Mouse (Mus musculus): ENCODE measurements around the gene Adam30. TPM values are rescaled to one million over a fixed set of nuclear protein-coding genes. Genes with fewer than 3 reads are reported as not detected.

Adam30 gene
- polyA plus RNA-seq, 1 experiment from 2014 or later: not detected

DNA sequence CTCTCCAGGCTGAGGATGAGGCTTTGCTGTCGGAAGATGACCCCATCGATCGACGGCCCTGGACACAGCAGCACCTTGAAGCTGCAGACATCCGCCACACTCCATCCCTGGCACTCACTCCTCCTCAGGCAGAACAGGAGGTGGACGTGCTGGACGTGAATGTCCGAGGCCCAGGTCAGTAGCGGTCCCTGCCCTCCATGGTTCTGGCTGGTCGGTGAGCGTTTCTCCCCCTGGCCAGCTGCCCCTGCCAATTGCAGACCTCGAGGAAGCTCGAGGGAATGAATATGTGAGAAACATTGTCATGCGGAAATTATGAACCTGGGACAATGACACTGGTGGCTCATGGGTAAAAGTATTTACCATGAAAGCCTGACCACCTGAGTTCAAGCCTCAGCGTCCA lies 19.0 kb upstream of the Adam30 start:
- no peaks in the 10 kb centered on the region for H3K4me1 ChIP-seq (ENCODE audit: control insufficient read depth in 2 of 2, insufficient read depth in 2 of 2, low read length in 2 of 2)
- H3K9ac ChIP-seq (ENCODE audit: low read length): no peak overlapping the region
- H3K36me3 ChIP-seq (ENCODE audit: control insufficient read depth, insufficient read depth, low read length): peaks cover 96% of the 10 kb centered on the region
- H3K27ac ChIP-seq (replicated peaks in 1 of 2; ENCODE audit: control insufficient read depth in 1 of 2, insufficient read depth in 1 of 2, low read depth in 2 of 2, low read length in 2 of 2): no peak overlapping the region
- no peaks in the 10 kb centered on the region for H3K9me3 ChIP-seq (ENCODE audit: control insufficient read depth, low read length)
- H3K27me3 ChIP-seq (ENCODE audit: control insufficient read depth, insufficient read depth, low read length): no peaks in the 10 kb centered on the region
- no peak overlapping the region for H3K4me3 ChIP-seq (ENCODE audit: control insufficient read depth in 1 of 2, insufficient read depth in 1 of 2, low read depth in 1 of 2, low read length in 2 of 2)
- WGBS: 93% methylated on average over 15 of the region's 15 CpGs
- no peak overlapping the region for H3K4me2 ChIP-seq (ENCODE audit: low read length)
- no peak for ATAC-seq (ENCODE audit: insufficient number of reproducible peaks, insufficient read depth, low FRiP score, low read depth)

GRCm38 (mm10) chr3:98142862-98143261 lies 17.6 kb upstream of the Adam30 start:
- no peaks in the 10 kb centered on the region for H3K27me3 ChIP-seq (ENCODE audit: control insufficient read depth, insufficient read depth, low read length)
- no peak overlapping the region for H3K27ac ChIP-seq (replicated peaks in 1 of 2; ENCODE audit: control insufficient read depth in 1 of 2, insufficient read depth in 1 of 2, low read depth in 2 of 2, low read length in 2 of 2)
- no peak overlapping the region for H3K4me2 ChIP-seq (ENCODE audit: low read length)
- no peak overlapping the region for H3K4me3 ChIP-seq (ENCODE audit: control insufficient read depth in 1 of 2, insufficient read depth in 1 of 2, low read depth in 1 of 2, low read length in 2 of 2)
- no peak overlapping the region for H3K9ac ChIP-seq (ENCODE audit: low read length)
- no peaks in the 10 kb centered on the region for H3K4me1 ChIP-seq (ENCODE audit: control insufficient read depth in 2 of 2, insufficient read depth in 2 of 2, low read length in 2 of 2)
- H3K9me3 ChIP-seq (ENCODE audit: control insufficient read depth, low read length): no peaks in the 10 kb centered on the region
- ATAC-seq (ENCODE audit: insufficient number of reproducible peaks, insufficient read depth, low FRiP score, low read depth): no peak; the same call in 1 of the 2 replicates
- 94% methylated on average over 13 of the region's 13 CpGs for WGBS
- H3K36me3 ChIP-seq (ENCODE audit: control insufficient read depth, insufficient read depth, low read length): peaks cover 96% of the 10 kb centered on the region

DNA sequence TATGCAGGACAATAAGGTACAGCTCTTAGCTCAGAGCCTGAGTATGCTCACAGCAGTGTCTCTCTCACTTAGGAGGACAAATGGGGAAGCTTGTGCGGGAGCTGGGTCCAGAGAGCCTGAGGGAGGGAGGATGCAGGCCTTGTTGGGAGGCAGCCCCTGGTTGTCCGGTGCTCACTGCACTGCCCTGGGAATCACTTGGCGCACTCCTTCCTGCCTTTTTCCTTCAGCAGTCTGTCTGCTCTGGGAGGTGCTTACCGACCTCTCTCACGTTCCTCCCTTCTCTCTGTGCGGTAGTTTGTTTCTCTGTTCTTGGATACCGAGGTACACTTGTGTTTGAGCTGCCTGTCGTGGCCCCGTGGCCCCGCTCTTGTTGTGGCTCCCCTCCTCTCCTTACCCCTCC lies 15.2 kb upstream of the Adam30 start:
- no peak for ATAC-seq (ENCODE audit: insufficient number of reproducible peaks, insufficient read depth, low FRiP score, low read depth)

GRCm38 (mm10) chr3:98146471-98147410 lies 13.7 kb upstream of the Adam30 start:
- no peaks in the 10 kb centered on the region for H3K27me3 ChIP-seq (ENCODE audit: control insufficient read depth, insufficient read depth, low read length)
- no peaks in the 10 kb centered on the region for H3K9me3 ChIP-seq (ENCODE audit: control insufficient read depth, low read length)
- no peaks in the 10 kb centered on the region for H3K4me1 ChIP-seq (ENCODE audit: control insufficient read depth in 2 of 2, insufficient read depth in 2 of 2, low read length in 2 of 2)
- no peak overlapping the region for H3K9ac ChIP-seq (ENCODE audit: low read length)
- H3K4me2 ChIP-seq (ENCODE audit: low read length): no peak overlapping the region
- peaks cover 80% of the 10 kb centered on the region for H3K36me3 ChIP-seq (ENCODE audit: control insufficient read depth, insufficient read depth, low read length)
- WGBS: 94% methylated on average over 29 of the region's 29 CpGs
- H3K4me3 ChIP-seq (ENCODE audit: control insufficient read depth in 1 of 2, insufficient read depth in 1 of 2, low read depth in 1 of 2, low read length in 2 of 2): no peak overlapping the region
- no peak overlapping the region for H3K27ac ChIP-seq (replicated peaks in 1 of 2; ENCODE audit: control insufficient read depth in 1 of 2, insufficient read depth in 1 of 2, low read depth in 2 of 2, low read length in 2 of 2)
- no peak for ATAC-seq (ENCODE audit: insufficient number of reproducible peaks, insufficient read depth, low FRiP score, low read depth)

More for the DNA sequence above, 15.2 kb upstream of the Adam30 start:
- H3K36me3 ChIP-seq (ENCODE audit: control insufficient read depth, insufficient read depth, low read length): peaks cover 92% of the 10 kb centered on the region
- no peaks in the 10 kb centered on the region for H3K27me3 ChIP-seq (ENCODE audit: control insufficient read depth, insufficient read depth, low read length)
- H3K9me3 ChIP-seq (ENCODE audit: control insufficient read depth, low read length): no peaks in the 10 kb centered on the region
- no peak overlapping the region for H3K9ac ChIP-seq (ENCODE audit: low read length)
- 83% methylated on average over 7 of the region's 10 CpGs for WGBS
- no peak overlapping the region for H3K27ac ChIP-seq (replicated peaks in 1 of 2; ENCODE audit: control insufficient read depth in 1 of 2, insufficient read depth in 1 of 2, low read depth in 2 of 2, low read length in 2 of 2)
- no peaks in the 10 kb centered on the region for H3K4me1 ChIP-seq (ENCODE audit: control insufficient read depth in 2 of 2, insufficient read depth in 2 of 2, low read length in 2 of 2)
- H3K4me3 ChIP-seq (ENCODE audit: control insufficient read depth in 1 of 2, insufficient read depth in 1 of 2, low read depth in 1 of 2, low read length in 2 of 2): no peak overlapping the region
- H3K4me2 ChIP-seq (ENCODE audit: low read length): no peak overlapping the region

DNA sequence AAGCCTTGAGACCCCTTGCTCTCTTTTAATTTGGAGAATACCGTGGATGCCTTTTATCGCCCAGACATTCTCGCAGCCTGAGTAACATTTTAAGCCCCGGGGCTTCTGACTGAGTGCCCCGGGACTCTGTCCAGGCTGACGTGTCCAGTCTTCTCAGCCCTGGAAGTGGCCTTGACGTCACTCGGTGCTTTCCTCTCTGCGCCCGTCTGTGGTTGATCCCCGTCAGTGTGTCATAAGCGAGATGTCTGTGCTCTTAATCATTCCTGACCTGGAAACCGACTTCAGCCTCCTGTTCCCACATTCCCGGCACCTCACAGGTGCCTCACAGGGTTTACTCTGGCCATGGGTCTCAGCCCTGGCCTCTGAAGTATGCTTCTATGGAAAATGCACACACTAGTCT lies 12.7 kb upstream of the Adam30 start:
- H3K9me3 ChIP-seq (ENCODE audit: control insufficient read depth, low read length): no peaks in the 10 kb centered on the region
- H3K4me2 ChIP-seq (ENCODE audit: low read length): no peak overlapping the region
- no peak for ATAC-seq (ENCODE audit: insufficient number of reproducible peaks, insufficient read depth, low FRiP score, low read depth)
- peaks cover 70% of the 10 kb centered on the region for H3K36me3 ChIP-seq (ENCODE audit: control insufficient read depth, insufficient read depth, low read length)
- H3K9ac ChIP-seq (ENCODE audit: low read length): no peak overlapping the region
- H3K27me3 ChIP-seq (ENCODE audit: control insufficient read depth, insufficient read depth, low read length): no peaks in the 10 kb centered on the region
- H3K27ac ChIP-seq (replicated peaks in 1 of 2; ENCODE audit: control insufficient read depth in 1 of 2, insufficient read depth in 1 of 2, low read depth in 2 of 2, low read length in 2 of 2): no peak overlapping the region
- no peaks in the 10 kb centered on the region for H3K4me1 ChIP-seq (ENCODE audit: control insufficient read depth in 2 of 2, insufficient read depth in 2 of 2, low read length in 2 of 2)
- 83% methylated on average over 14 of the region's 14 CpGs for WGBS
- H3K4me3 ChIP-seq (ENCODE audit: control insufficient read depth in 1 of 2, insufficient read depth in 1 of 2, low read depth in 1 of 2, low read length in 2 of 2): no peak overlapping the region

- Histone ChIP-seq H3K4me2 (ENCODE audit: low read length) (no peak overlapping the region), H3K9me3 (ENCODE audit: control insufficient read depth, low read length) (no peaks in the 10 kb centered on the region), H3K27me3 (ENCODE audit: control insufficient read depth, insufficient read depth, low read length) (no peaks in the 10 kb centered on the region), H3K27ac (replicated peaks in 1 of 2; ENCODE audit: control insufficient read depth in 1 of 2, insufficient read depth in 1 of 2, low read depth in 2 of 2, low read length in 2 of 2) (no peak overlapping the region), H3K36me3 (ENCODE audit: control insufficient read depth, insufficient read depth, low read length) (peaks cover 49% of the 10 kb centered on the region), H3K4me3 (ENCODE audit: control insufficient read depth in 1 of 2, insufficient read depth in 1 of 2, low read depth in 1 of 2, low read length in 2 of 2) (no peak overlapping the region), H3K4me1 (ENCODE audit: control insufficient read depth in 2 of 2, insufficient read depth in 2 of 2, low read length in 2 of 2) (no peaks in the 10 kb centered on the region), H3K9ac (ENCODE audit: low read length) (no peak overlapping the region)
- WGBS: 93% methylated on average over 11 of the region's 11 CpGs
- ATAC-seq (ENCODE audit: insufficient number of reproducible peaks, insufficient read depth, low FRiP score, low read depth): no peak
Measured at GRCm38 (mm10) chr3:98149881-98150280, 10.5 kb upstream of the Adam30 start.

GRCm38 (mm10) chr3:98151016-98151415 lies 9.4 kb upstream of the Adam30 start:
- Histone ChIP-seq H3K9me3 (ENCODE audit: control insufficient read depth, low read length) (no peaks in the 10 kb centered on the region), H3K27me3 (ENCODE audit: control insufficient read depth, insufficient read depth, low read length) (no peaks in the 10 kb centered on the region), H3K9ac (ENCODE audit: low read length) (no peak overlapping the region), H3K4me3 (ENCODE audit: control insufficient read depth in 1 of 2, insufficient read depth in 1 of 2, low read depth in 1 of 2, low read length in 2 of 2) (no peak overlapping the region), H3K27ac (replicated peaks in 1 of 2; ENCODE audit: control insufficient read depth in 1 of 2, insufficient read depth in 1 of 2, low read depth in 2 of 2, low read length in 2 of 2) (no peak overlapping the region), H3K4me2 (ENCODE audit: low read length) (no peak overlapping the region), H3K4me1 (ENCODE audit: control insufficient read depth in 2 of 2, insufficient read depth in 2 of 2, low read length in 2 of 2) (peaks cover 0 to 2% of the 10 kb centered on the region in 2 experiments; a peak in 2 of 4 replicates), H3K36me3 (ENCODE audit: control insufficient read depth, insufficient read depth, low read length) (peaks cover 38% of the 10 kb centered on the region)
- ATAC-seq (ENCODE audit: insufficient number of reproducible peaks, insufficient read depth, low FRiP score, low read depth): no peak
- 85% methylated on average over 10 of the region's 10 CpGs for WGBS

All from heart, embryonic 14.5 days (tissue).